Mouse (Mus musculus) adrenal gland, adult 8-10 months (tissue): Measurements from ENCODE around the gene Fitm1. TPM values are rescaled to one million over a fixed set of nuclear protein-coding genes. Genes with fewer than 3 reads are reported as not detected.
A peak's percentile ranks its signal among the peaks of the same experiment; 100 is the strongest.

Source experiments
- DNase-seq: peaks from one replicate; pipeline ENCODE4 v3.0.0; 2022
- total RNA-seq, 4 experiments: library from RNA; stranded (reverse); gene quantifications; 2 replicates each; pipeline ENCODE4 v1.2.4; 2022

Fitm1 gene
- total RNA-seq, result under 1 TPM; 0.74 to 0.98 (median 0.85) TPM

DNA sequence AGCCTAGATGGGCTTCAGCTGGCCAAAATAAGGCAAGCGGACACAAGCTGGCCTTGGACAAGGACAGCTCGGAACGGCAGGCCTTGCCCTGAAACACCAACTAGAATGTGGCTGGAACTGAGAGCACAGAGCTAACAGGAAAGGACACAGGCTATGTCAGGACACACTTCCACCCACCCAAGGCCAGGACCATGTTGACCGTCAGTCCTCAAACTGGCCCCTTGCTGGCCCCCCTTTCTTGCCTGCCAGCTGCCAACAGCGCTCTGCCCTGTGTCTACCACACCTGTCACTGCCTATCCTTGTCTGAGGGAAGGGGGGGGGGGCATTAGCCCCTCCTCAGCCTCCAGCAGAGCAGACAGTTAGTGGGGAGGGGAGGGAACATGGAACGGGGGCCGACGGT is at the start of gene Fitm1:
Fitm1 (plus strand) TSS at position 316 of the 400 bp plus-strand sequence.
- DNase-seq, result no peak

DNA sequence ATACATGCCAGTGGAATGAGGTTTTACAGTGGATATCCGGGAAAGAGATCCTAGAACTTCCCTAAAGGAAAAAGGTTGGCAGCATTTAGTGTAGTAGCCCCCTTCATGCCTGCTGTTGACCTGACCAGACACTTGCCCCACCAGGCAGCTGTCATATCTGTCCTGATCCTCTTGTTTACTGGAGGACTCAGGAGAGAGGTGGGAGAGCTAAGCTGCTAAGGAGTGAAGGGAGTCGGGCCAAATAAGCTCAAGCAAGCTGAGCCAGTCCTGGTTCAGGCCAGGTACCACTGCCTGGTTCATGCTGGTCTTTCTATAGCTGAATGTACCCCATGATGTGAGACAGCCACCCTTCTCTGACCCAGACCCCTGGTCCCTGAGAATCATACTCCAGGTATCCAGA is 48.7 kb upstream of the Fitm1 start:
- no peak for DNase-seq

DNA sequence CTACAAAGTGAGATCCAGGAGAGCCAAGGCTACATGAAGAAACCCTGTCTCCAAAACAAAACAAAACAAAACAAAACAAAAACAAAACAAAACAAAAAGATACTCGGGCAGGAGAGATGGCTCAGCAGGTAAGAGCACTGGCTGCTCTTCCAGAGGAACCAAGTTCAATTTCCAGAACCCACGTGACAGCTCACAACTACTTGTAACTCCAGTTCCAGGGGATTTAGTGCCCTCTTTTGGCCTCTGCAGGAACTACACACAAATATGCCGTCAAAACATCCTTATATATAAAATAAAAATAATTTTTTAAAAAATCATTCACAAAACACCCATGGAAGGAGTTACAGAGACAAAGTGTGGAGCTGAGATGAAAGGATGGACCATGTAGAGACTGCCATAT is 47.5 kb upstream of the Fitm1 start:
- DNase-seq, result no peak

DNA sequence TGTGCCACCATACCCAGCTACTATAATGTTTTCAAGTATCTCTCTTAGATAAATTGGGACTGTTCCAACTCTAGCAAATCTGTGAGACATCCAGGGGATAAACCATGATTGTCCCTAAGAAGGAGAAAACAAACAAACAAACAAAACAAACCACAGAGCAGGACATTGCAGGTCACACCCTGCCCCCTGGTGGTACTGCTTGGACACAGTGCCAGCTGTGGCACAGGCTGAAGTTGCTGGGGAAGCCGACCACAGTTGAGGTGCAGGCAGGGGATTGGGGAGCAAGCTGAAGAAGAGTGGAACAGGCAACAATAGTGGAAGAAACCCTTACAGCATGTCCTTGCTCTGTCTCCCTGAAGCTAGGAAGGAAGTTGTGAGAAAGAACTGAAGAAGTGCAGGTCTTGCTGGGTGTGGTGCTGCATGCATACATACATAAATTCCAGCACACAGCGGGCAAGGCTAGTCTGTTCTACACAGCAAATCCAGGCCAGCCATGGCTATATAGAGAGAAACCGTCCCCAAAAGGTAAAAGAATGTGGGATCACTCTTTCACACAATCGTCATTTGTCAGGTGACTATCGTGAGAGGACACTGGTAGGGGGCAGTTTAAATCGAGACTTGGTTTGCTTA is 39.2 kb upstream of the Fitm1 start:
- no peak for DNase-seq

DNA sequence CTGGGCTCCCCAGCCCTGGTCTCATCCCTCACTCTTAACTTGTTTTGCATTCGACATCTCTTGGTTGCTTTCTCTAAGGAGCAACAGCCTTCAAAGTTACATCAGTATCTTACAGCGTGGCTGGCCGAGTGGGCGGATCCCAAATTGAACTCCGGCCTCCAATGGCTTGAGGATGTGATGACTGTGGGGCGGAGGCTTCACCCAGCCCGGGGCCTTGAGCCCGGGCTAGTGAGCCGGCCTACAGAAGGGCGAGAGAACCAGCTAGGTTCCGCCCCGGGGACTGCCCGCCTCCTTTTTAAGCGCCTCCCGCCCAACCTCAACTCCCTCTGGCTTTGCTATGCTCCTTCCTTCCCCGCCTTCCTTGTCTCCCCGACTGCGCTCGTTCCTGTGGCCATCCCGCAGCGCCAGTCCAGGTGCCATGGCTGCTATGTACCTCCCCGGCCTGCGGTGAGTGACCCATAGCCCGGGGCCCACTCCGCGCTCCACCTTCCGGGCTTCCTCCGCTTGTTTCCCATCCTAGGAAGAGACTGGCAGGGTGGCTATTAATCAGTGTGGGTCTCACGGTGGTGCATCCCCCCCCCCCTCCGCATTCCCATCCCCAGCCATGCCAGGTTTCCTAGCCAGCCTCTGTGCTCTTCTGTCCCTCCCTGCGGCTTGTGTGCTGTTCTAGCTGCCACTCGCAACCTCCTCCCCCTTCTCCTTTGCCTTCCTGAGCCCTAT is 35.2 kb upstream of the Fitm1 start, which contains the start of gene Pck2:
Pck2 (plus strand) TSS at position 200 of the 720 bp plus-strand sequence.
- DNase-seq, result peak; percentile 93

DNA sequence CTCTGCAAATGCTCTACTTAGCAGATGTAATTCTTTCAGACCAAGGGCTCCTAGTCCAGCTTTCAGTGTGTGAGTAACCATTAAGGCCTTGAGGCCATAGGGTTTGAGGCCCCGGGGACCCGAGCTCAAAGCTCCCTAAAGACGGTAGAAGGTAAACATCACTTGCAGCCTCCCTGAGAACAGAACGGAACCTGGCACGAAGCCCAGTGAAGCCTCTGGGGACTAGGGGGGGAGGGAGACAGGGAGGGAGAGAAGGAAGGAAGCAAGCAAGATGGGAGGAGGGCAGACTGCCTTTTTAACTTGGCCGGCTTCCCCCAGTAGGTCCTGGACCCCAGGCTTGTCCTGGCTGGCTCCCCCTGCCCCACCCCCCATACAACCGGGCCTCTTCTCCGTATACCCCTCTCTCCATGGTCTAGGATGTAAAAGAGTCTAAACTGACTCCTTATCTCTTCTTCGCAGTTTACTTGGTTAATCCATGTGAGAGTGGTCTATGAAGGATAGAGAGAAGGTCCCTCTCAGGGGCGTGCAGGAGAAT is 34.6 kb upstream of the Fitm1 start:
- DNase-seq, result peak; percentile 71

DNA sequence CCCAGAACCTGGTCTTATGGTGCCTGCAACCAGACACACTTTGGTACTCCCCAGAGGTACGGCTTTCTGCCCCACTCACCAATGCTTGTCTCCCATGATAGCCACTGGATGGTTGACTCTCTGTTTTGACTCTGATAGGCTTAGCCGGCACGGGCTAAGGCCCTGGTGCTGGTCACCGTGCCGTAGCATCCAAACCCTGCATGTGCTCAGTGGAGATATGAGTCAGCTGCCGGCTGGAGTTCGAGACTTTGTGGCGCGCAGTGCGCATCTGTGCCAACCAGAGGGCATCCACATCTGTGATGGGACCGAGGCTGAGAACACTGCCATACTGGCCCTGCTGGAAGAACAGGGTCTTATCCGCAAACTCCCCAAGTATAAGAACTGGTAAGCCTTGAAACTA is 33.1 kb upstream of the Fitm1 start:
- no peak for DNase-seq

DNA sequence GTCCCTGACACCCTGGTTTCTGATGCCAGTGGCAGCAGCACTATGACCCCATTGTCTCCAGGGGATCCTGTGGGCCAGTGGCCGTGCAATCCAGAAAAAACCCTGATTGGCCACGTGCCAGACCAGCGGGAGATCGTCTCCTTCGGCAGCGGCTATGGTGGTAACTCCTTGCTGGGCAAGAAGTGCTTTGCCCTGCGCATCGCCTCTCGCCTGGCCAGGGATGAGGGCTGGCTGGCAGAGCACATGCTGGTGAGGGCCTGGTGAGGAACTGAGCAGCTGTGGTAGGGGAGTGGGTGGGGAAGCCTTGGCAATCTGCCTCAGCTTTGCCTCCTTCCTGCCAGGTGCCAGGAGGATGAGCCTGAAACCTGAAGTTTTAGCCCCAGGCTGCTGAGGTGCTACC is 31.1 kb upstream of the Fitm1 start:
- no peak for DNase-seq

DNA sequence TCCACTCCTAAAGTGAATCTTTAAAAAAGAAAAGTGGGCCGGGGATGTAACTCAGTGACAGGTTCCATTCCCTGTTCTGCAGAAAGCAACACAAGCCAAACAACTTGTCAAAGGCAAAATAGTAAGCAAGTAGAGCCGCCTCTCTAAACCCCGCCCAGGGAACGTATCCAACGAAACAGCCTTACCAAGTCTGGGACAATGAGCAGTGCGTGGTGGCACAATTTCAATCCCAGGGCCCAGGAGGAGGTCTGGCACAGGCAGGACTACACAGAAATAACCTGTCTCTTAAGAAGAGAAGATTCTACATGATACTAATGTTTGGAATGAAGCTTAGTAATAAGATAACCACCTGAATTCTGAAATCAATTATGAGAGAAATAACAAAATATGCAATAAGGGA is 25.2 kb upstream of the Fitm1 start:
- no peak for DNase-seq

DNA sequence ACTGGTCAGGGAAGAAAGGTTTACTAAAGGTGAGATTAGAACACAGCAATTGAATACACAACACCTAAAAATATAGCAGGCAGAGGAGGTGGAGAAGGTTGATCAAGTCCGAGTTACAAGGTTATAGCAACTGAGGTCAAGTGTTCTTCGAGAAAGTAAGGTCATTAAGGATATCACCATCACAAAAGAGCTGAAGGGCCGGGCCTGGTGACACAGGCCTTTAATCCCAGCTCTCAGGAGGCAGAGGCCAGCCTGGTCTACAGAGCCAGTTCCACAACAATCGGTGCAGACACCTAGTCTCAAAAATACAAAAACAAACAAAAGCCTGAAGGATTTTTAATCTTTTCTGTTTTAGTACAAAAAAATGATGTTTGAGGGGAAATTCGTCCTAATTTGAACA is 24.1 kb upstream of the Fitm1 start:
- no peak for DNase-seq

DNA sequence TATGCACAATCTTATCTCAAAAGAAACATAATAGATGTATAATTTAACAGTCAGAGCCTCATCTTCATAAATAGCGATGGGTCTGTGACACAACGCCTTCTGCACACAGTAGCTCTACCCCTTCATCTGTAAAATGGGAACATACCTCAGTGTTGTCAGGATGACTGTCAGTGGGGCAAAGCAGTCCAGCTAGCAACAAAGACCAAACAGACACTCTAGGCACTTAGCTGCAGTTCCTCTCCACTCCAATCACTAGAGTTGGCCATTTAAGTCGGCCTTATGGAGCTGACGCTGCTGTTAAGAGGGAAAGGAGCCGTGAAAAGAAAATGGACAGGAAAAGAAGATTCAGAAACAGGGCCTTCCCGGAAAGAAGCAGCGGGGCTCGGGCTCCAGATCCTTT is 23.6 kb upstream of the Fitm1 start:
- DNase-seq, result no peak

DNA sequence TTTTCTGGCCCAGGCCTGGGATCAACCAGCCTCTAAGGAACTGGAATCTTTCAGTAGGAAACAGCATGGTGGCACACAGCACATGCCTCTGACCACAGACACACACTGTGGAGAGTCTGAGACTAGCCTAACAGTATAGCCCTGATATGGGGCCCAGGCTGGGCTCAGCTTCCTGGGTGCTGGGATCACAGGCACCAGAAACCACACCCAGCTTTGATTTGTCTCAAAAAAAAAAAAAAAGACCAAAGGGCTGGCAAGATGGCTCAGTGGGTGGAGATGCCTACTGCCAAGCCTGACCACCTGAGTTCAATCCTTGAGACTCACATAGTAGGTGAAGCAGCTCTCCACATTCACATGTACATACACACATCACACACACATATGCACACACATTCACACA is 20.8 kb upstream of the Fitm1 start:
- no peak for DNase-seq

DNA sequence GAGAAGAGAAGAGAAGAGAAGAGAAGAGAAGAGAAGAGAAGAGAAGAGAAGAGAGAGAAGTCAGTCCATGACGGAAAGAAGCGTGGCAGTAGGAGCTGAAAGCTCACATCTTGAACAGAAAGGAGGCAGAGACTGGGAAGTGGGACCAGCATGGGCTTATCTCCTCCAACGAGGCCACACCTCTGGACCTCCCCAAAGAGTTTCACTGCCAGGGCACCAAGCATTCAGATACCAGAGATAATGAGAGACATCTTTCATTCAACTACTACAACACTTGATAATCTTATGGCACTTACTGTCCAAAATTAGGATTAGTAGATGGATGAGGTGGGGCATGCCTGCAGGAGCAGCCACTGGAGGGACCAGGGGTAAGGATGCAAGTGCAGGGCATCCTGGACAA is 19.6 kb upstream of the Fitm1 start:
- no peak for DNase-seq

DNA sequence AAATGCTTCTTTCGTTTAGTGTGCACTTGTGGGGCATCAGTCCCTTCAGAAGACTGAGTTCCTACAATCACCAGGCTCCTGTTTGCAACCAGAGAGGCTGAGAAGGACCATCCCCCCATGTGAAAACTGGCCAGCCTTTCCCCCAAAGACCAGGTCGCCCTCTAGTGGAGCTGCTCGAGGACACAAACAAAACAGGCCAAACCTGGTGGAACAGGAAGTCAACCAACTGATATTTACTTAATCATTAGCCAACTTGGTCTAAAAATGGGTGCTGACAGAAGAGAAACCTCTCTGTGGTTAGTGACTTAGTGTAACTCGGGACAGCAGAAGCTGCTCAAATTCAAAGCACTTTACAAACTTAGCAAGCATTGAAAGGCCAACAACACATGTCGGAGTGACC is 18.4 kb upstream of the Fitm1 start:
- DNase-seq, result peak; percentile 66

DNA sequence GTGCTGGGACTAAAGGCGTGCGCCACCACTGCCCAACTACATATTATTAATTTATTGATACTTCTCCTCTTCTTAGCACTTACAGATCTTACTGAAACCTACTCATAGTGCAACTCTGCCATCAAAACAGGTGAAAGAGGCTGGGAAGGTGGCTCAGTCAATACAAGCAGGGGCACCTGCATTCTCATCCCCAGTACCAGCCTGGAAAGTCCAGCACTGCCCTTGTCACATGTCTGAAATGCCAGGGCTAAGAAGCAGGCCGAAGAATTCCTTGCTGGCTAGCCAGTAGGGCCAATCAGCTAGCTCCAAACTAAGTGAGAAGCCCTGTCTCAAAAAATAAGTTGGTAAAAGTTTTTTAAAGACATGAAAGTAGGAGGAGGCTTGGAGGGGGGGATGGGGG is 17.8 kb upstream of the Fitm1 start:
- no peak for DNase-seq

DNA sequence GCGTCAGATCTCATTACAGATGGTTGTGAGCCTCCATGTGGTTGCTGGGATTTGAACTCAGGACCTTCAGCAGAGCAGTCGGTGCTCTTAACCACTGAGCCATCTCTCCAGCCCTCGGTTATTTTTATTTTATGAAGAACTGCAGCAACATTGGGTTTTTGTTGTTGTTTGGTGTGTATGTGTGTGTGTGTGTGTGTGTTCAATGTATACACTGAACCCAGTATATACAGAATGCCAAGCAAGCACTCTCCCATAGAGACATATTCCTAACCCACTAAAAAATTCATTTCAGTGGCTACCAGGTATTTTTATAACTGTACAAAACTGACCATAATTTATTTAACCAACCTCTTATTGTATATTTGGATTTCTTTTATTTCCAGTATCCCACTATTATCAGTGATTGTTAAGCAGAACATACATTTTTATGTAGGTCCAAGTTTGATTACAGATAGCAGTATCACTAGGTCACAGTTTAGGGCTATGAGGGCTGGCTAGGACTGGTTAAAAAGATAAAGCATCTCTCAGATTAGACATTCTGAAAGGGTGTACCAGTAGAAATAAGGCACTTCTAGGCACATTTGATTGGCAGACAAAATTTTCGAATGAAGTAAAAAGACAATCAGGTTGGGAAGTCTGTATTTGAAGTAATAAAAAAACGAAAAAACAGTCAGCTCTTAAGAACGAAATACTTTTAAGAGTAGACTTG is 16.5 kb upstream of the Fitm1 start:
- DNase-seq, result no peak

DNA sequence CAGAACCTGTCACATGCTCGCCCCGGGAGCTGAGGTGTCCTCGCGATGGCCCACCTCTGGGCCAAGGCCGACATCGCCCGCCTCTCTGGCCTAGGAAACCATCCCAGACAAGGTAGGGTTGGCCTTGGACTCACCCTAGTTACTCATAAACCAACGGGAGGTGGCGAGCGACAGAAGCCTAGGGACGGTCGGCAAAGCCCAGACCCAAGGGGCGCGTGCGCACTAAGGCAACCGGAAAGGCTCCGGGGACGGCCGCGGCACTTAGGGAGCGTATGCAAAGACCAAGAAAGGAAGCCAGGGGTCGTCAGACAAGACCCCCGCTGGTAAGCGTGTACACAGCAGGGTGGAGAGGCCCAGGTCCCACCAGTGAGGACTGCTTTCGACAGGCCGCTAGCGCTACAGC is 15.6 kb upstream of the Fitm1 start, which contains the start of gene Dcaf11:
Dcaf11 (plus strand) TSS at position 208 of the 403 bp plus-strand sequence.
- peak; percentile 93 for DNase-seq

DNA sequence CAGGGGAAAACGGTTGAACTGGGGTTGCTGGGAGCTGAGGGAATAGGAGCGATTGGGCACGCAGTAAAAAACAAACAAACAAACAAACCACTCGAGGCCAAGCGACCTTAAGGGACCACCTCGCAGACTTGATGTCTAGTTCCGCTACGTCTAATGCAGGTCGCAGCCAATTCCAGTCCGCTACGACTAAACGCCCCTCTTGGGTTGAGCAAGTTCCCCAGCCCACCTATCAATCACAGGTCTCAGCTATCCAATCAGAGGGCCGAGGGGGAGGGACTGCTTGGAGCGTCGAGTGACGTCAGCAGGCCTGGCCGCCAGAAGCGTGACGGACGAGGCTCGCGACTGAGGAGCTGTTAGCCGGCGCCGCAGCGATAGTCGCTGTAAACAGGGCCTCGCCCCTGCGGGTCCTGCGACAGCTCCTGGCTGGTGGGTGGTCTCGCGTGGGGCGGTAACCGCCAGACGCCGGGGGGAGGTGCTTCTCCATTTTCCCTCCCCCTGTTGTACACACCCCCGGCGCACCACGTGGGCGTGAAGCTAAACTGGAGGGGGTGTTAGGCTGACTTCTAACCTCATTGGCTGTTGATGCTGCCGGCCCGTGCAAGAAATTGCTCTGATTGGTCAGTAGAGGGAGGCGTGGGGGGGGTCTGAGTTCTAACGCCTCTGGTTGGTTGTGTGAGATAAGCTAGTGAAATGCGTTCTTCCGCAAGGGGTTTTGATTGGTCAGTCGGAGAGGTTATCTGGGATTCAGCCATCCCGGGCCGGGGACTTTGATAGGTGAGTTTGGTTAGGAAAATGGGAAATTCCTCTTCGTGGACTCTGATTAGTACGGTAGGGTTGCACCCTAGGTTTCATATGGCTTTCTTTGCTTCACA is 15.0 kb upstream of the Fitm1 start, which contains the start of gene A730061H03Rik:
A730061H03Rik (minus strand) TSS at position 205 of the 872 bp plus-strand sequence.
- DNase-seq, result peak; percentile 99

DNA sequence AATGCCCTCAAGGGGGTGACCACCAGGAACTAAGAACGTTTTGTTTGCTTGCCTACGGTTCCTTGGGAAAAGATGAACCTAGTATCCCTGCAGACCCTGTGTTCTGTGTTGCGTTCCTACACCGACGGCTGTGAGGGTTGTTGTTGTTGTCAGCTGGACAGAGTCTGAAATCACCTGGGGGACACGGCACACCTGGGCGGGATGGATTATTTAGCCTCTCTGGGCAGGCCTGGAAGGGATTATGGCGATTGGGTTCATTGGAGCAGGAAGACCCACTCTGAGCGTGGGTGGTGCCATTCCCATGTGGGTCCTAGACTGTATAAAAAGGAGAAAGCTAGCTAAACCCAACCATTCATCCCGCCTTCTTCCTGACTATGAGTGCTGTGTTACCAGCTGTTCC is 13.6 kb upstream of the Fitm1 start:
- no peak for DNase-seq

DNA sequence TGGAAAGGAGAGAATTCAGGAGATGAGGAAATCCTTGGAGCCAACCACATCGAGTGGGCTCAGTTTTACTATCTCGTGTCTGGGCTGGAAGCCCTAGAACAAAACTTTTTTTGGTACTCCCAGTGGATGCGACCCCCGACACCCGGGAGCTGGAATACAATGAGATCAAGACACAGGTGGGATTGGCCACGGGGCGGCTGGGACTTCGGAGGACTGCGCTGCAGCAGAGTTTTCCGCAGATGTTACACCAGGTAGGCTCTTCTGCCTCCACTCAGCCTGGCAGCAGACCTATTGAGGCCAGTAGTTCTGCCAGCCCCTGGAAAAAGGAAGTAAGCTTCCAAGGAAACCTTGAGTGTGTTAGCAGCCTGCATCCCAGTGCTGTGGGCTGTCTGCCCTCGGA is 12.2 kb upstream of the Fitm1 start:
- no peak for DNase-seq

DNA sequence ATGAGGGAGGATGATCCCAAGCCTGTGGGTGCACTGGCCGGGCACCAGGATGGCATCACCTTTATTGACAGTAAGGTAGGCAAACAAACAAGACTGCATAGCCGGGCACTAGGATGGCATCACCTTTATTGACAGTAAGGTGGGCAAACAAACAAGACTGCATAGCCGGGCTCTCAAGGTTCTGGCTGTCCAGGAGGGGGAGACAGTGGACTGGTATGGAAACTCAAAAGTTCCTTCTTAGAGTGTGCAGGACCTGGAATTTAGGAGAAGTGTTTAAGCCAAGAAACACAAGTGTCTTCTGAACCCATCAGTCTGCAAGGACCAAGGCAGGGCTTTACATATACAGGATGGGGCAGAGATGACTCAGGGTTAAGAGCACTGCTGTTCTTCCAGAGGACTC is 9.7 kb upstream of the Fitm1 start:
- no peak for DNase-seq

DNA sequence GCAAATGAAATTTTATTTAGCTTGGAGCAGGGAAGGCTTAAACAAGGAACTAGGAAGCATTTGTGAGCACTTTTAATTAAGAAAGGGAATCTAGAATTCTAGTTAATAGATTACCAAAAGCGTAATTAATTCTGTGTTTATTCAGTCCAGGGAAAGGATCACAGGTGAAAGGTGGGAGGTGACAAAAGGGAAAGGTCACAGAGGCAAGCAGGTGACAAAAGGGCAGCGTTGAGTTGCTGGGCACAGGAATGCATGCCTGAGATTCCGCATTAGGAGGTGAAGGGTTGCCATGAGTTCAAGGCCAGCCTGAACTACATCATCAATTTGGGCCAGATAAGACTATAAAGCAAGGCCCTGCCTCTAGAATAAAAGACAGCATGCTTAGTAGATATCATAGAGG is 7.9 kb upstream of the Fitm1 start:
- no peak for DNase-seq
